Mouse (Mus musculus): ENCODE measurements at regions not wholly inside any gene's neighbourhood (a gene's known extent, or its start where the extent isn't known, plus 50 kb on each side); places are given as distances from the start of the nearest gene placed in this dataset.

GRCm38 (mm10) chr2:160421216-160421911 is 54.5 kb upstream of the Mafb start:
- Histone ChIP-seq H3K4me1 (ENCODE audit: insufficient read depth, low read length) (no peaks in the 10 kb centered on the region; the same call in 1 of the 2 replicates), H3K9ac (replicated peaks; ENCODE audit: low read length, poor library complexity, severe bottlenecking) (no peak overlapping the region), H3K27me3 (ENCODE audit: insufficient read depth, low read length) (no peaks in the 10 kb centered on the region; the same call in 1 of the 2 replicates), H3K27ac (ENCODE audit: low read depth, low read length) (no peak overlapping the region), H3K9me3 (ENCODE audit: low read length) (no peaks in the 10 kb centered on the region), H3K4me2 (ENCODE audit: low read depth, low read length, poor library complexity, severe bottlenecking) (0 out of 2 replicates have a peak overlapping the region, but pooled peaks have one; percentile 3), H3K4me3 (ENCODE audit: low read depth, low read length) (no peak overlapping the region), H3K36me3 (ENCODE audit: insufficient read depth, low read length) (no peaks in the 10 kb centered on the region)
- DNase-seq (ENCODE audit: low spot score): no peak
- ATAC-seq (ENCODE audit: low FRiP score): no peak
- no peak for TF ChIP-seq CTCF (IDR thresholded peaks at IDR 0.05)
- 31% methylated on average over 13 of the region's 13 CpGs for WGBS

- no peaks in the 10 kb centered on the region; the same call in 1 of the 2 replicates for H3K4me1 ChIP-seq (ENCODE audit: insufficient read depth, low read length)
- WGBS: 93% methylated on average over 7 of the region's 7 CpGs
- H3K9me3 ChIP-seq (ENCODE audit: low read length): no peaks in the 10 kb centered on the region
- no peak overlapping the region for H3K4me3 ChIP-seq (ENCODE audit: low read depth, low read length)
- no peak overlapping the region for H3K9ac ChIP-seq (replicated peaks; ENCODE audit: low read length, poor library complexity, severe bottlenecking)
- TF ChIP-seq CTCF (IDR thresholded peaks at IDR 0.05): no peak
- no peak overlapping the region for H3K27ac ChIP-seq (ENCODE audit: low read depth, low read length)
- H3K27me3 ChIP-seq (ENCODE audit: insufficient read depth, low read length): no peaks in the 10 kb centered on the region; the same call in 1 of the 2 replicates
- no peak overlapping the region for H3K4me2 ChIP-seq (ENCODE audit: low read depth, low read length, poor library complexity, severe bottlenecking)
- no peaks in the 10 kb centered on the region for H3K36me3 ChIP-seq (ENCODE audit: insufficient read depth, low read length)
- ATAC-seq (ENCODE audit: low FRiP score): no peak
- DNase-seq (ENCODE audit: low spot score): no peak
Observed at GRCm38 (mm10) chr2:160424491-160424890, 57.6 kb upstream of the Mafb start.

GRCm38 (mm10) chr2:160427431-160427830 is 60.6 kb upstream of the Mafb start:
- Histone ChIP-seq H3K9ac (replicated peaks; ENCODE audit: low read length, poor library complexity, severe bottlenecking) (no peak overlapping the region), H3K4me3 (ENCODE audit: low read depth, low read length) (no peak overlapping the region), H3K4me1 (ENCODE audit: insufficient read depth, low read length) (no peaks in the 10 kb centered on the region), H3K27me3 (ENCODE audit: insufficient read depth, low read length) (no peaks in the 10 kb centered on the region; the same call in 1 of the 2 replicates), H3K36me3 (ENCODE audit: insufficient read depth, low read length) (no peaks in the 10 kb centered on the region), H3K27ac (ENCODE audit: low read depth, low read length) (no peak overlapping the region), H3K4me2 (ENCODE audit: low read depth, low read length, poor library complexity, severe bottlenecking) (no peak overlapping the region), H3K9me3 (ENCODE audit: low read length) (no peaks in the 10 kb centered on the region)
- no peak for TF ChIP-seq CTCF (IDR thresholded peaks at IDR 0.05)
- no peak for ATAC-seq (ENCODE audit: low FRiP score)
- no peak for DNase-seq (ENCODE audit: low spot score)
- 77% methylated on average over 10 of the region's 10 CpGs for WGBS

GRCm38 (mm10) chr2:160433252-160433651 is 66.4 kb upstream of the Mafb start:
- peak; percentile 67 for DNase-seq (ENCODE audit: low spot score)
- H3K4me2 ChIP-seq (ENCODE audit: low read depth, low read length, poor library complexity, severe bottlenecking): no peak overlapping the region
- no peaks in the 10 kb centered on the region for H3K36me3 ChIP-seq (ENCODE audit: insufficient read depth, low read length)
- no peak for ATAC-seq (ENCODE audit: low FRiP score)
- no peak overlapping the region for H3K4me3 ChIP-seq (ENCODE audit: low read depth, low read length)
- H3K9me3 ChIP-seq (ENCODE audit: low read length): no peaks in the 10 kb centered on the region
- no peak overlapping the region for H3K9ac ChIP-seq (replicated peaks; ENCODE audit: low read length, poor library complexity, severe bottlenecking)
- no peaks in the 10 kb centered on the region for H3K4me1 ChIP-seq (ENCODE audit: insufficient read depth, low read length)
- no peak overlapping the region for H3K27ac ChIP-seq (ENCODE audit: low read depth, low read length)
- H3K27me3 ChIP-seq (ENCODE audit: insufficient read depth, low read length): no peaks in the 10 kb centered on the region
- WGBS: 60% methylated on average over 10 of the region's 10 CpGs
- TF ChIP-seq CTCF (IDR thresholded peaks at IDR 0.05): no peak

GRCm38 (mm10) chr2:160434701-160435100 is 67.8 kb upstream of the Mafb start:
- ATAC-seq (ENCODE audit: low FRiP score) (no peak), DNase-seq (ENCODE audit: low spot score) (no peak)
- no peak for TF ChIP-seq CTCF (IDR thresholded peaks at IDR 0.05)
- no peak overlapping the region for H3K9ac ChIP-seq (replicated peaks; ENCODE audit: low read length, poor library complexity, severe bottlenecking)
- no peaks in the 10 kb centered on the region for H3K36me3 ChIP-seq (ENCODE audit: insufficient read depth, low read length)
- H3K4me2 ChIP-seq (ENCODE audit: low read depth, low read length, poor library complexity, severe bottlenecking): no peak overlapping the region
- H3K4me3 ChIP-seq (ENCODE audit: low read depth, low read length): no peak overlapping the region
- no peak overlapping the region for H3K27ac ChIP-seq (ENCODE audit: low read depth, low read length)
- H3K4me1 ChIP-seq (ENCODE audit: insufficient read depth, low read length): no peaks in the 10 kb centered on the region
- WGBS: 82% methylated on average over 5 of the region's 5 CpGs
- H3K27me3 ChIP-seq (ENCODE audit: insufficient read depth, low read length): no peaks in the 10 kb centered on the region
- no peaks in the 10 kb centered on the region for H3K9me3 ChIP-seq (ENCODE audit: low read length)

GRCm38 (mm10) chr2:160435622-160436021 is 68.8 kb upstream of the Mafb start:
- Histone ChIP-seq H3K9me3 (ENCODE audit: low read length) (no peaks in the 10 kb centered on the region), H3K27ac (ENCODE audit: low read depth, low read length) (no peak overlapping the region), H3K4me2 (ENCODE audit: low read depth, low read length, poor library complexity, severe bottlenecking) (no peak overlapping the region), H3K36me3 (ENCODE audit: insufficient read depth, low read length) (no peaks in the 10 kb centered on the region), H3K9ac (replicated peaks; ENCODE audit: low read length, poor library complexity, severe bottlenecking) (no peak overlapping the region), H3K4me1 (ENCODE audit: insufficient read depth, low read length) (no peaks in the 10 kb centered on the region), H3K4me3 (ENCODE audit: low read depth, low read length) (no peak overlapping the region), H3K27me3 (ENCODE audit: insufficient read depth, low read length) (no peaks in the 10 kb centered on the region)
- TF ChIP-seq CTCF (IDR thresholded peaks at IDR 0.05): no peak
- ATAC-seq (ENCODE audit: low FRiP score) (no peak), DNase-seq (ENCODE audit: low spot score) (no peak)
- WGBS: 88% methylated on average over 3 of the region's 3 CpGs
